10 mouse cellular contexts compared by ENCODE assay signal in the genomic region with DNA sequence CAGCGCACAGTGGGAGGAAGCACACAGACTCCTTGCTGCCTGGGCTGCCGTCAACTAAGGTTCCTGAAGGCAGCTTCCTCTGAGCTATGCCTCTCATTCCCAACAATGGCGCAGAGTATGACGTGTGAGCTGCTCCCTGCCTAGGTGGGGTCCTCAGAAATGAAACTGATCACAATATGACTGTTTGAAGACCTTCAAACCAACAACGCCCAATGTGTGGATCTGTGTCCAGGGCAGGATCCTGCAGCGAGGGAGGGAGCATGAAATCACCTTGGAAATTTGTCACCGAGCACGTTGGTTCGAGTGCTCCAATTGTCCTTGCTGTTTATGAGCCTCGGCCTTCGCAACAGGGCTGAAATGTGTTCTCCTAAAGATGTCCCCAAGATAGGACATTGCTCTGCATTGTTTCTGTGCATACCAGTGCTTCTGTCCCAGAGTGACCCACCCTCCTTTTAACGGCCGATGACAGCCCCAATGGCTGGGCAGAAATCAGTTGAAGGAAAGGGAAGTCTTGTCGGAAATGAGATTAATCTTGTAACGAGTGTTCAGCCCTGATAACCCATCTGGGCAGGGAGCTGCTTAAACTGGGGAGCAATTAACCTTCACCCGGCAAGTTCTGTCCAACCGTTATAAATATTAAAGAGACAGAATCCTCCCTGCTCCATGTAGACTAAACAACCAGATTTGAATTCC.
DNase-seq lines count a peak whose midpoint lies in the region; ATAC-seq and TF ChIP-seq lines count a peak whose summit lies in the region.
"Had no signal": no experiment of that assay in that cellular context is flagged by ENCODE, and none has a peak within 500 bp of the region (broad histone marks: within the 10 kb centered on the region; RNA-seq: fewer than 3 reads in every experiment).

No protein-coding gene starts in this region.

- H3K9me3 ChIP-seq in kidney, embryonic 15.5 days (replicated peaks), result no peaks in the 10 kb centered on the region
- no peaks in the 10 kb centered on the region for H3K9me3 ChIP-seq in embryonic facial prominence, embryonic 10.5 days

- peak; percentile 41 for DNase-seq in adrenal gland, postnatal 10 days
- DNase-seq in heart, adult 2 months, result peak; percentile 57 to 75
- DNase-seq in lung, postnatal 10 days, result peak; percentile 82
- no peak for DNase-seq in thymus, postnatal 4 days
- DNase-seq in embryonic facial prominence, embryonic 10.5 days (ENCODE audit: low spot score), result no peak
- DNase-seq in left cerebral cortex, postnatal 14 days (ENCODE audit: low spot score in 2 of 2), result no peak
- DNase-seq in urinary bladder, postnatal 4 days (ENCODE audit: low spot score in 2 of 2), result no peak
- DNase-seq: layer of hippocampus, adult 9-11 months had no signal

- peaks cover 3% of the 10 kb centered on the region for H3K36me3 ChIP-seq in heart, adult 2 months (ENCODE audit: control insufficient read depth, insufficient read depth, low read length)
- H3K36me3 ChIP-seq in kidney, embryonic 15.5 days, result no peaks in the 10 kb centered on the region
- no peaks in the 10 kb centered on the region for H3K36me3 ChIP-seq in embryonic facial prominence, embryonic 10.5 days (replicated peaks)

- ATAC-seq in kidney, embryonic 15.5 days (replicated peaks; ENCODE audit: low FRiP score), result no peak
- ATAC-seq: Patski had no signal

- TF ChIP-seq EP300 in heart, adult 2 months (IDR thresholded peaks at IDR 0.05; ENCODE audit: insufficient read depth, low read depth, low read length), result peak; percentile 98; the same call in 1 of the 2 replicates

- 31% methylated on average over 17 of the region's 17 CpGs for WGBS in heart, adult 2 months
- WGBS in kidney, embryonic 15.5 days, result 48% methylated on average over 17 of the region's 17 CpGs
- 81% methylated on average over 17 of the region's 17 CpGs for WGBS in embryonic facial prominence, embryonic 10.5 days

- H3K4me2 ChIP-seq in kidney, embryonic 15.5 days, result 0 out of 2 replicates have a peak overlapping the region, but pooled peaks have one; percentile 5

- TF ChIP-seq POLR2A in heart, adult 2 months (IDR thresholded peaks at IDR 0.05; ENCODE audit: insufficient read depth, low read depth, low read length), result peak; percentile 74; the same call in 1 of the 2 replicates

- H3K27ac ChIP-seq in heart, adult 2 months, result peak overlapping the region; percentile 90
- H3K27ac ChIP-seq in kidney, embryonic 15.5 days, result peak overlapping the region; percentile 70
- no peak overlapping the region for H3K27ac ChIP-seq in embryonic facial prominence, embryonic 10.5 days (replicated peaks)

- H3K79me2 ChIP-seq in heart, adult 2 months (replicated peaks; ENCODE audit: control insufficient read depth, insufficient read depth, low read length), result no peaks in the 10 kb centered on the region; the same call in 1 of the 2 replicates

- no peaks in the 10 kb centered on the region for H3K27me3 ChIP-seq in heart, adult 2 months (ENCODE audit: control insufficient read depth, insufficient read depth, low read length)
- no peaks in the 10 kb centered on the region for H3K27me3 ChIP-seq in kidney, embryonic 15.5 days
- no peaks in the 10 kb centered on the region for H3K27me3 ChIP-seq in embryonic facial prominence, embryonic 10.5 days (replicated peaks; ENCODE audit: low read depth, poor library complexity, severe bottlenecking)
- H3K27me3 ChIP-seq: Patski had no signal

- intact Hi-C loops in heart, adult 2 months (cut with DNase I), result loop anchor here (1.0 to 10.0 kb wide), 4 partner anchors 10 to 316 kb away; no protein-coding TSS in a partner anchor
- intact Hi-C loops in left cerebral cortex, postnatal 14 days (cut with DNase I), result no loop called here

- no peak overlapping the region; the same call in 1 of the 2 replicates for H3K4me3 ChIP-seq in heart, adult 2 months
- H3K4me3 ChIP-seq in kidney, embryonic 15.5 days (replicated peaks), result no peak overlapping the region
- H3K4me3 ChIP-seq in embryonic facial prominence, embryonic 10.5 days, result no peak overlapping the region

- peak overlapping the region; percentile 12 for H3K9ac ChIP-seq in heart, adult 2 months (ENCODE audit: low read depth, low read length)
- H3K9ac ChIP-seq in kidney, embryonic 15.5 days, result no peak overlapping the region

- no peak for TF ChIP-seq CTCF in heart, adult 2 months (IDR thresholded peaks at IDR 0.05)

- H3K4me1 ChIP-seq in heart, adult 2 months (ENCODE audit: control insufficient read depth, insufficient read depth, low read length), result peaks cover 33% of the 10 kb centered on the region
- peaks cover 29% of the 10 kb centered on the region for H3K4me1 ChIP-seq in kidney, embryonic 15.5 days
- peaks cover 19% of the 10 kb centered on the region for H3K4me1 ChIP-seq in embryonic facial prominence, embryonic 10.5 days

Comparison
In these comparisons a context has a peak if more than half of its experiments do, and no peak if none do; other contexts are left out.
1. DNase-seq: peak in adrenal gland, postnatal 10 days (single experiment), heart, adult 2 months (2 of 2) and lung, postnatal 10 days (single experiment); none in thymus, postnatal 4 days (single experiment), embryonic facial prominence, embryonic 10.5 days (single experiment), left cerebral cortex, postnatal 14 days (0 of 2) and urinary bladder, postnatal 4 days (0 of 2).